Mouse (Mus musculus): Measurements from ENCODE around the gene Adarb1. TPM values are rescaled to one million over a fixed set of nuclear protein-coding genes. Genes with fewer than 3 reads are reported as not detected.

Gene Adarb1
- total RNA-seq, 2 experiments from 2014 or later, result 22.9 to 25.9 TPM

DNA sequence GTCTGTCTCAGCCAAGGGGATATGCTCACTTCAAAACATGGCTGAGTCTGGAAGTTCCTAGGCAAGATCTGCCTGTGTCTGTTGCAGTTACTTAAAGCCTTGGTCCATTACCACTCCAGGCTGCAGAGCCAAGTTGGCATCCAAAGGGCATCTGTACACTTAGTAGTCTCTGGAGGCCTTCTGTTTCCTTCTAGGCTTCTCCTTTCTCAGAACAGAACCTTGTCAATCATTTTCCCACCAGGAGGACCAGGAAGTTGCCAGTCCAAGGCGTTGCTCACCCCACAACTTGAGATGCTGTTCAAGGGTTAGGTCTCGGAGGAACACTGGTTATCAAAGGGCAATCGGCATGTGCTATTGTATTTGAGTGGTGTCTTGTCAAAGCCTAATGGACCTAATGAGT, 21.0 kb upstream of the Adarb1 start:
- DNase-seq, result no peak
- intact Hi-C loops (cut with DNase I), result no loop called here

DNA sequence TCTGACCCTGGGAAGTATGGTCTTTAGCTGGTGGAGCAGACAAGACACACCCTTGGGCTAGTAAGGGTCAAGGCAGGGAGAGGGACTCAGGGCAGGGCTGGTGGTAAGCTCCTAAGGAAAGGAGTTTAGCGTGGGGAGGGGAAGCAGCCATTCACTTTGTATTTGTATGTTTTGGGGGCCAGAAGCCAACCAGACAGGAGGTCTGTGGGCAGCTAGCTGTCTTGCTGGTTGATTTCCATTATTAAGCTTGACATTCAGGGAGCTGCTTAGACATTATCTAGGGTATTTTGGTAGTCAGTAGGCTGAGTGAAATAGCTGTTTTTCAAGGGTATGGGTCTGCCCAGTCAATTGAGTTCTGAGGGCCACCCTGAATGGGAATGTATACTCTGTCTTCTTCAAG, 20.0 kb upstream of the Adarb1 start:
- intact Hi-C loops (cut with DNase I), result no loop called here
- DNase-seq, result no peak

DNA sequence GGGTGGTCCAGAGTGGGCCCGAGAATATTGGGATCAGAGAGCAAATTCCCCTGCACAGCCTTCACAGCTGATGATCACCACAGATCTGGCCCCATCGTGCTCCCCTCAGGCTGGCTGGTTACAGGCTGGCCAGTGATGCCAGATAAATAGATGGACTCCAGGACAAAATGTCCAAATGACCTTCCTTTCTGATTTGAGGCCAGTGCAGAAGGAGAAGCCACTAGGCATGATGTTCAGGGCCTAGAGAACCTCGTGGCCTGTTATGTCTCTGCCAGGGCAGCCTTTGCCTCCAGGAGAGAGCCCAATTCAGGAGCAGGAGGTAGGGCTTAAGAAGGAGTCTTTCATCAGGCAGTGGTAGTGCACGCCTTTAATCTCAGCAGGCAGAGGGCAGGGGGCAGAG, 17.3 kb upstream of the Adarb1 start:
- intact Hi-C loops (cut with DNase I), result no loop called here
- no peak for DNase-seq

DNA sequence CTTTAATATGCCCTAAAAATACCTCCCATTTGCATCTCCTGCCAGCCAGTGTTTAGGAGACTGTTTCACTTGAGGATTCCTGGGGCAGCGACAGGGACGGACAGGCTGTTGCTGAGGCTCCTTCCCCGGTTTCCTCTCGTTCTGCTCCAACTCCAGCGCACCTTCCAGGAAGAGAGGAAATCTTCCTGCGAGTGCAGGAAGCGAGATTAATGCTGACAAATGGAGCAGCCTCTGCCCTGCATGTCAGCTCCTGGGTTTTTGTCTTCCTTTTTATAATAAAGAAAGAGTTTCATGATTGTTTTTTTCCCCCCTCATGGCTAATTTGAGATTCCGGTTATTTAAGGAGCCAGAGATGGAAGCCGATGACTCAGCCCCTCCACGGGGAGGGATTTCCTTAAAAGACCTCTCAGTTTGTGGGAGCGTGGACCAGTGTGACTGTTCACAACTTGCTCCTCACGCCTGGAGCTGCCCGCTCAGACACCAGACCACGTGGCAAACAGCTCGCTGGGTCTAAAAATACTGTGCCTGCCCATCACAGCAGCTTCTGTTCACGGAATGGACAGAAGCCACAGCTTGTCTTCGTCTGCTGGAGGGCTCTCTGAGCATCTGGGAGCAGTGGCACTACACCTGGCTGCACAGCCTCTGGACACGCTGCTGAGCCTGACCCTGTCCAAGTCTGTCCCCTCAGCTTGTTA, 16.5 kb upstream of the Adarb1 start:
- DNase-seq, result peak; percentile 59 to 64
- intact Hi-C loops (cut with DNase I), result loop anchor here (5.0 kb wide), 1 partner anchor 72 kb away; no protein-coding TSS in a partner anchor

DNA sequence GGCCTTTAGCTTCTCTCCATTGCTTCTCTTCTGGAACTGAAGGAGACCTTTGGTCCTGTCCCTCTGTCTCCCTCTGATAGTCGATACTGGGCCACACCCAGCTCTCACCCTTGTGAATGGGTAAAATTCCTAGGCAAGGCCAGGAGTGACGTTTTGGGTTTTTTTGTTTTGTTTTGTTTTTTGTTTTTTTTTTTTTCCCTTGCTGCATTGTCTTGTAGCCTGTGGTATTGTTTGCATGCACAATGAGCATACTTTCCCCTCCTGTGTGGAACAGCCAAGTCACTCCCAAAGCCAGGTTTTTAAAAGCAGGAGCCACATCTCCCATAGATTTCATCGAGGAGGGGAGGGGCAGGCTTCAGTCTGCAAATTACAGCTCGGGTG, 16.0 kb upstream of the Adarb1 start:
- intact Hi-C loops (cut with DNase I), result loop anchor here (5.0 kb wide), 1 partner anchor 72 kb away; no protein-coding TSS in a partner anchor
- no peak for DNase-seq

DNA sequence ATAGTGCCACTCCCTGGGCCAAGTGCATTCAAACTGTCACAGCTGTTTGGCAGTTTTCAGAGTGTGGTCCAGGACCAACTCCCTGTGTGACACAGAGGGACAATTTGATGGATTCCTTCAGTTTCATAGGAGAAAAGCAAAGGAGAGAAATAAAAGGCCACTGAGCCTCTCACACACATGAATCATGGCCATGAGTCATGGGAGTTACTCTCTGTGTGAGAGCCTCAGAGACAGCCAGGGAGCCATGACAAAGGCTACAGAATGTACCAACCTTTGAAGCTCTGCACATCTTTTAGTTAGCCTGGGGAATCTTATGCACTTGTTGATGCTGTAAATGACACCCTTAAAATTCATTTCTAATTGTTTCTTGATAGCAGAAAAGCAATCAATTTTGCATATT, 12.7 kb upstream of the Adarb1 start:
- no peak for DNase-seq
- intact Hi-C loops (cut with DNase I), result loop anchor here (5.0 kb wide), 1 partner anchor 68 kb away; no protein-coding TSS in a partner anchor

DNA sequence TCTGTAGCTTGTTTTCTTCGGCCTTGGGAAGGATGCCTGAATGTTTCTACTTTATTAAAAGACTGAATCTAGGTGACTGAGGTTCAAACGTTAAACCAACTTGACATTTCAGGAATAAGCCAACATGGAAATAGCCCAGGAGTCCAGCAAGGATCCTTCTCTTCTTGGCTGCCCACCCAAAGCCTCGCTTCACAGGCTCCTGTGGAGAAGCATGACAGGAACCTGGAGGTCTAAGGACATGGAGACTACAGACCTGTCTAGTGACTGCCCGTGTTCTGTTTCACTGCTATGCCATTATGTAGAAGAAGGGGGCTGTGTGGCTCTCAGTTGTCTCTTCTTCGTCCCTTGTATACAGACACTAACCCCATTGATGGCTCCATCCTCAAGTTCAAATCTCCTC, 11.9 kb upstream of the Adarb1 start:
- intact Hi-C loops (cut with DNase I), result loop anchor here (5.0 kb wide), 1 partner anchor 68 kb away; no protein-coding TSS in a partner anchor
- DNase-seq, result no peak

DNA sequence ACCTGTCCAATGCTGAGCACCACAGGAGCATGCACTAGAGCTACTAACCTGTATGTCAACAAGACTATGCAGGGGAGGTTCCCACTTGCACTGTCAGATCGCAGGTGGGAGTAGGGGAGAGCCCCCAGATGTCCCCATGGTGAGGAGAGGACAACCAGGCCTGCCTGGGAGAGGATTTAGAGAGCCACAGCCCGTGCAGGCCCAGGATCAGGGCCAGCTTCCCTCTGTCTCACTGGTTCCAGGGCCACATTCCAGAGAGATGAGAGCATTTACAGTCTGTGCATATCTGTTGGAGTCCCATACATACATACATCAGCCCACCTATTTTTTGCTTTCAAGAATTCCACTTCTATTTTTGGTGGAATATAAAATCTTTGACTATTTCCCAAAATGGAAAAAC, 9.5 kb upstream of the Adarb1 start:
- intact Hi-C loops (cut with DNase I), result no loop called here
- DNase-seq, result no peak

DNA sequence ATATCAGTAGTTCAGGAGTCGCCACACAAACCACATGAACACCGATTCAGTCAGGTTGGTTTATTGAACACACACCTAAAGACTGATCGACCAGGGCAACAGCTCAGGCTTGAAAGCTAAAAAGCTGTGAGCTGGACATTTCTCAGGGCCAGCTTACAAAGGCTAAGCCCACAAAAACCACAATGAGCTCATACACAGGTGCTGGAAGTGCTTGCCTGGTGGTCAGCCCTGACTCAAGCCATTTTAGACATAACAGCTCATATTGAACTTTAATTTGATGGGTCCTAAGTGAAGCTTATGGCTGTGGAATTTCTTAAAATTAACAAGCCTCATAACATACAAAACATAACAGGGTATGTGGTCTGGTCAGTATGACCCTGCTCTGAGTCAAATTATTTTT, 2.1 kb upstream of the Adarb1 start:
- no peak for DNase-seq
- intact Hi-C loops (cut with DNase I), result no loop called here

DNA sequence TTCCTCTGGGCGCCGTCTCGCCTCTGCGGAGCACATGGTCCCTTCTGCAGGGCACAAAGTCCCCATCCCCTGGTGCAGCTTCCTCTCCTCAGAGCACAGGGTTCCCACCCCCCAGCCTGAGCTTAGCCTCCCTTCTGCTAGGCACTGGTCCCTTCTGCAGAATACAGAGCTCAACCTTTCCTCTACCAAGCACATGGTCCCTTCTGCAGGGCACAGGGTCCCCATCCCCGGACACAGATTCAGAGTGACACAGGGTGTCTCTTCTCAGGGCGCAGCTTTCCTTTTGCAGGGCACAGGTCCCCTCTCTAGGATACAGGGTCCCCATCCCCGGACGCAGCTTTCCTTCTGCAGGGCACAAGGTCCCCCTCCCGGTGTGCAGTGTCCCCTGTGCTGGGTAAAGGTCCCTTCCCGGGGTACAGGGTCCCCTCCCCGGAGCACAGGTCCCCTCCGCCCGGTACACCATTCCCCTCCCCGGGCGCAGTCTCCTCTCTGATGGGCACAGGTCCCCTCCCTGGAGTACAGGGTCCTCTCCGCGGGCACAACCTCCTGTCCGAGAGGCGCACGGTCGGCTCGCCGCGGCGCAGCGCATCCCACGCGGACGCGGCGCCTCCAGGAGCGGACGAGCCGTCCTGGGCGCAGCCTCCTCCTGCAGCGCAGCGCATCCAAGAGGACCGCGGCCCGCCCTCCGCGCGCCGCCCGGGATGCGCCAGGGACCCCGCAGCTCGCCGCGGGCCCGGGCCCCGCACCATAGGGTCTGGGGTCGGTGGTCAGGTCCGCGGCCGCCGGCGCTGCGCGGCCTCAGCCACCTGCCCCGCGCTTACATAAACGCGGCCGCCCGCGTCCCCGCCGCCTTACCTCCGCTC, 599 bp downstream of the Adarb1 start:
- intact Hi-C loops (cut with DNase I), result loop anchor here (2.0 to 5.0 kb wide), 5 partner anchors 15 to 87 kb away; no protein-coding TSS in a partner anchor
- DNase-seq, result peak in 1 of 2 experiments; percentile 55

DNA sequence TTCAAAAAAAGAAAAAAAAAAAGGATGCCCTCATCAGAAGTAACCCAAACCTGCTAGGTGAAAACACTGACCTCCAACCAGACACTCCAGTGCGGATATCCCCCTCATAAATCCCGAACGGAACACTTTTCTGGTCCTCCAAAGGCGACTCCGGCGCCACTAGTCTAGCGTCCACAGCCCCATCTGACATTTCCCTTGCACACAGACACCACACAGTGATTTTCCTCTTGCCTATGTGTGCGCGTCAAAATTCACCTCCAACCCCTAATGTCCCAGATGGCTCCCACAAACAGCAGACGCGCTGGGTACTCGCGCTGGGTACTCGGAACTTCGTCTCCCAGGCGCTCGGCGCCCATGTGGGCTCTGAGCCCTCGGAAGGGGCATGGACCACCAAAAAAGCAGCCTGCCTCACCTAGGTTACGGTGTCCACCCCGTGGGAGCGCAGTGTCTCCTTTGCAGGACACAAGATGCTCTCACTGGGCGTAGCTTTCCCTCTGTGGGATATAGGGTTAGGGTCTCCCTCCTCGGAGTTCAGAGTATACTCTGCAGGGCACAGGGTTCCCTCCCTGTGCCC, 1.3 kb downstream of the Adarb1 start:
- DNase-seq, result no peak
- intact Hi-C loops (cut with DNase I), result loop anchor here (5.0 kb wide), 2 partner anchors 34 to 54 kb away; no protein-coding TSS in a partner anchor

DNA sequence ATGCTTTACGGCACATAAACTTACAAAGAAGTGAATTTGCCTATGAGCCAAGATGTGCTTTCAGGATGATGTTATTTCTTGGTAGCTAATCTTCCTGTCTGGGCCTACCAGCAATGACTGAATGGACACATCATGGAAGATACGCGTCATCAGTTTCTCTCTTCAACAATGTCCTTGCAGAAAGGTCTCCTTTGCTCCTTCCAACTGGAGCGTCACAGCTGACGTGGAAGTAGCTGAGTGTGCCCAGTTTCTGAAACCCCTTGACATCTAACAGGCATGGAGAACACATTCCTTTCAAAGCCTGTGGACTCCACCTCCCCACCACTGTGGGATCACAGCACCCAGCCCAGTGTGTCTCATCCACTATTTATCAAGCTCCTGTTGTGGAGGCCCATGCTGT, 2.2 kb downstream of the Adarb1 start:
- DNase-seq, result no peak
- intact Hi-C loops (cut with DNase I), result loop anchor here (5.0 kb wide), 2 partner anchors 34 to 54 kb away; no protein-coding TSS in a partner anchor

DNA sequence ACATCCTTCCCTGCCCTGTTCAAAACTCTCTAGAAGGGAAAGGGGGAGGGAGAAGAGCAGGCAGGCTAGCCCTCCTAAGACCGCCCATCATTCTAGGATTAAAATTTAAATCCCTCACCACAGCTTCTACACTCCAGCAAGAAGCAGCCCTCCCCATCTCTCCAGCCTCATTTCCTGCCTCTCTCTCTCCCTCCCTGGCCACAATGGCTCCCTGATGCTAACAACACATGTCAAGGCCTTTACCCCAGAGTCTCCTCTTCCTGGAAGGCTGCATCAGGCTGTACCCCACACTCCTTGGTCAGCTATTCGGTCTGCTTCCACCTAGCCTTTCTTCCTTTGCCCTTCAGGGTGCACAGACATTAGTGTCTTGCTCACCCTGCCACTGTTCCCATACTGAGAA, 4.3 kb downstream of the Adarb1 start:
- DNase-seq, result no peak
- intact Hi-C loops (cut with DNase I), result no loop called here

DNA sequence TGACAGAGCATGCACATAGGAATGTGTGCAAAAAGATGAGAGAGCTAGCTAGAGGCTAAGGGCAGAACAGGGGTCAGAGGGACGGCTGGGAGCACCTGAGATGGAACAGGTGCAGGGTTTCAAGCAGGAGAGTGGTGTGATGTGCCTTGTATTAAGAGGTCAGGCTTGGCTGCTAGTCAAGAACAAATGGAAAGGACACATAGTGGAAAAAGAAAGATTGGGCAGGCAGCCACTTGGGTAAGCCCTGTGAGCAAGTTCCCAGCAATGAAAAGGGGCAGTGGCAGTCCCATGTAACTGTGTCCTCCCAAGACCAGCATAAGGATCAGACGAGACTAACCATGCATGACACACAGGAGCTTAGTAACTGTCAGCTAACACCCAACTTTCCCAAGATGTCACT, 8.9 kb downstream of the Adarb1 start:
- intact Hi-C loops (cut with DNase I), result no loop called here
- DNase-seq, result no peak

DNA sequence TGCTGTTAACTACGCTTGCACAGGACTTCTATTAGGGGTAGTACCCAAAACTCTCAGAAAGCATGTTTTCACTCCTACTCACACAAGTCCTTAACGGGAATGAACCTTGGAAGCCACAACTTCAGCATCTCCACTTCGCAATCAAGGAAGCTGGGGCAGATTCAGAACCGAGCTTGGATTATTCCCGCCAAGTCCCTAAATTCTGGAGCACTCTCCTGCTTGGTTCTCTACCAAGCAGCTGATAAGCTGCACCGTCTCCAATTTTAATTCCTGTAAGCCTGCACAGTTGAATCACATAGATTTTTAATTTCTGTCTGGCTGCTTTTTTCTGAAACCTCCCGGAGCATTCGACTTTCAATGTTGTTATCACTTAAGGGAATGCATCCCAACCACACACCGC, 9.8 kb downstream of the Adarb1 start:
- DNase-seq, result no peak

DNA sequence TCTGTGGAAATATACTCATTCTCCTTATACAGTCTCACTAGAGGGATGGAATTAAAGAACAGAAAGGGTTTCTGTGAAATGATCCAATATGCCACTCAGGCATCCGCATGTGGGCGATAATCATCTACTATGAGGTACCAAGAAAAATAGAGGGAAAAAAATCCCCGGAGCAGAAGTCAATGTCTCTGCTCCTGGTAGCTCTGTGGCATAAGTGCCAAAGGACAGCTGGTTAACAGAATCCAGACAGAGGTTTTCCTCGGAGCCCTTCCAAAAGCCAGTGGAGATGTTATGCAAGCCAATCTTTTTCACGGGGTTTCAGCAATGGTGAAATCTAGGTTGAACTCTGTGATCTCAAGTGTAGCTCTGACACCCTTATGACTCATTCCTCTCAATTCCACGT, 11.6 kb downstream of the Adarb1 start:
- intact Hi-C loops (cut with DNase I), result no loop called here
- DNase-seq, result no peak

More for the DNA sequence above, 9.8 kb downstream of the Adarb1 start:
- intact Hi-C loops (cut with DNase I), result no loop called here

DNA sequence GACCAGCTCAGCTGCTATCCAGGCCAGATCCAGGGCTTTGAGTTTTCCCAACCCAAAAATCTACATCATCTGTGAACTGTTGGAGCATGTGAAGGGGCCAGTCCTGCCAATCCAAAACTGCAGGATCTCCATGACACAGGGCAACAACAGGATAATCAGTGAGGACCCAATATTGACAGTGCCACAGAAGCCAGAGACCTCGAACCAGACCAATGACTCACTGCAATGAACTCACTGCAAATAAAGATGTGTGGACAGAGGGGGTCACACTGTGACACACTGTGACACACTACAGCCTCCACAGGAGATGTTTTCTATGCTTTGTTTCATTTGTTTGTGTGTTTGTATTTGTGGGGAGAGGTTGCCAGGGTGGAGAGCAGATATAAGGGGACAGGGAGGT, 15.6 kb downstream of the Adarb1 start:
- DNase-seq, result no peak
- intact Hi-C loops (cut with DNase I), result no loop called here

DNA sequence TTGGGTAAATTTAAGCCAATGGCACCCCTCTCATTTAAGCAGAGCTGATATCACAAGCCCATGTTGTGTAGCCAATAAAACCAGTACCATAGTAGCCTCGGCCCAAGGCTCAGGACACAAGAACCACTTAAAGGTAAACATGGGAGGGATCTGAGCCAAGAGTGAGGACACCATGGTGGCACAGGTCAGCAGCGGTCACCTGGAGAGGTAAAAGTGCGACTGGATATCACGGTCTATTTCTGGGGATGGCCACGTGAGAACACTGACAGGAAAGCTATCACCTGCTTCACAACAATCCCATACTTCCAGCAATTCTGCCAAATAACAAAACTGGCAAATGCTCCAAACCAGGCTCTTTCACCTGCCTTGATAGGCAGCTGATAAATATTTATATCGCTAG, 17.0 kb downstream of the Adarb1 start:
- no peak for DNase-seq
- intact Hi-C loops (cut with DNase I), result no loop called here

DNA sequence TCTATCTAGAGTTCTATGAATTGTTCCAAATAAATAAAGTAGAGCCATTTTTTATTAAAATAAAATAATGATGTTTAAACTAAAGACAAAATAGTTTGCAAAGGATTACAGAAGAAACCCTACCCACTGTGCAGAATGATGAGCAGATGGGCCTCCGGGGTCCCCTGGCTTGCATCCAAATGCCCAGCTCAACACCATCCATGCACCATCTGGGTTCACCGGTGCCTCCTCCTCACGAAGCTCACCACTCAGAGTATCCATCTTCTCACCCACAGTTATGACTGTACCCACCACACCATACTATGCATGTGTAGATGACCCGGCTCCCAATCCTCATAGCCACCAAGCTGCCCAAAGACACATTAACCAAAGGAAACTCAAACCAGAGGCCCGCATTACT, 18.1 kb downstream of the Adarb1 start:
- DNase-seq, result no peak
- intact Hi-C loops (cut with DNase I), result no loop called here

DNA sequence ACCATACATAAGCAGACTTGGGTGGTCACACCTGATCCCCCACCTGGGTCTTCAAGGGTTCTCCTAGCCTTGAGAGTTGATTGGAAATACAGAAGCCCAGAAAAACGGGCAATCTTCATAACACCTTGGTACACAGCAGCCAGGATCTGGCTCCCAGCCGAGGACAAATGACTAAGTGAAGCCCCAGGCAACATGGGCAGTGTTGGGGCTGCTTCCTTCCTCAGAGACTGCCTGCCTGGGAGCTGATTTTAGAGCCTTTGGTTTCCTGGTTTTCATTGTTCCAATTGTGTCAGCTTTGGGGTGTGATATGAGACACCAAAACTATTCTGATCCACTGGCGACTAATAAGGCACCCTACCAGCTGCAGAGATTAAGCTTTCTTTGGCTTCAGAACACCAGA, 20.0 kb downstream of the Adarb1 start:
- intact Hi-C loops (cut with DNase I), result no loop called here
- peak; percentile 52 to 56 for DNase-seq

DNA sequence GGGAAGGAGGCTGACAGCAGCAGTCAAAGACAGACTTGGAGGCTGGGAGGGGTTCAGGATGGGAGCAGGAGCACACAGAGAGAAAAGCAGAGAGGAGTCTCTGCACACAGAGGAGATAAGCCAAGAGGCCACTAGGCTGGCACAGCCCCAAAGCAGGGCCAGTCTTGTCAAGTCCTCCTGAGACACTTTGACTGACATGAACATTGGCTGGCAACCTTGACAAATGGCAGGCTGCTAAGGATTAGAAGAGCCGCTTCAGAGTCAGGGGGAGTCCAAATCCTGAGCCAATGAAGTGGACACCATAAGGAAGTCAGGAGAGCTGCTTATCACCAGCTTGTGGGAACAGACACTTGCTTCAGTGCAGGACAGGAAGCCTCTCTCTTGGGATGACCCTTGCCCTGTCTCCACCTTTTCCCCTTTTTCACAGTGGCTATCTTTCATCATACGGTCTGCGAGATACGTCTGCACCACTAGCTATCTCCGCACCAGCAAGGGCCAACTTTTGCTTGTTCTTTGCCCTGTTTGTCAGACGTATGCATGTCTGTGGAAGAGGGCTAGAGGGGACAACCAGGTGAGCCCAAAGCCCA, 20.9 kb downstream of the Adarb1 start:
- no peak for DNase-seq
- intact Hi-C loops (cut with DNase I), result no loop called here
